Mouse (Mus musculus): ENCODE measurements around the gene Ap1s3.
"Not testable (repeated sequence)": the region's sequence is repeated elsewhere in the genome, so short reads cannot be mapped to it uniquely, and the experiment has no call there.

The Ap1s3 gene

DNA sequence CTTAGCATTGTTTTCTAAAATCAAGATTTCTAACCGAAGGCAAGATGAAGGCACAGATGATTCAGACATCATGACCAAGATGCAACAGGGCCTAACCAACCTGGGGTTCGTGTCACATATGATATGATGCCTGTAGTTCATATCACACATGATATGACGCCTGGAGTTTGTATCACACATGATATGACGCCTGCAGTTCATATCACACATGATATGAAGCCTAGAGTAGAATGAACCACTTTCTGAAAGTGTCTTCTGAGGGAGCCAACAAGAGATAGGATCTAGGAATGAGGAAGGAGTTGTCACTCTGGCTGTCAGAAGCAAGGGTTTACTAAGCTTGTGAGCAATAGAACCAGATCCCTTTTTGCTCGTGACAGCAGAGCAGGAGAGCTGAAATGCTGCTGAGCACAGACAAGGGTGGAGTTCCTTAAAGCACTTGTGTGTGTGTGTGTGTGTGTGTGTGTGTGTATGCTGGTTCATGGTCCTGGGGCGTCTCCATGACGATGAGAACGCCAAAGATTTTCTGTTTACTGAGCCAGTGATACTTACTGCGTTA, 2.3 kb downstream of the Ap1s3 start:
- DNase-seq (ENCODE audit: low read depth, low spot score) = peak; percentile 17

DNA sequence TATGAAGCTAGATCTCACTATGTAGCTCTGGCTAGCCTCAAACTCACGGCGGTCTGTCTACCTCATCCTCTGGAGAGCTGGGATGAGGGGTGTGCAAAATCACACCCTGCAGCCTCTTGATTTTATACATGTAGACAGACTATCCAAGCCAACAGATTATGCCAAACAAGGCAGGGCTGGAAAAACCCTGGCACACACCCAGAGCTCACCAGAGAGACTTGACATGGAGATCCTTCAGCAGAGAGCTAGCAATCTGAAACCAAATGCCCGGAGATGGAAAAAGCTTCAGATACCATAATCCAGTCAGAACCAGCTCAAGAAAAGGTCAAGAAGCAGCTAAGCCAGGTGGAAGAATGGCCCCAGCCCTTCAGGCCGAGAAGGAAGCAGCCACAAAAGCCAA, 6.9 kb downstream of the Ap1s3 start:
- no peak for DNase-seq (ENCODE audit: low read depth, low spot score)

DNA sequence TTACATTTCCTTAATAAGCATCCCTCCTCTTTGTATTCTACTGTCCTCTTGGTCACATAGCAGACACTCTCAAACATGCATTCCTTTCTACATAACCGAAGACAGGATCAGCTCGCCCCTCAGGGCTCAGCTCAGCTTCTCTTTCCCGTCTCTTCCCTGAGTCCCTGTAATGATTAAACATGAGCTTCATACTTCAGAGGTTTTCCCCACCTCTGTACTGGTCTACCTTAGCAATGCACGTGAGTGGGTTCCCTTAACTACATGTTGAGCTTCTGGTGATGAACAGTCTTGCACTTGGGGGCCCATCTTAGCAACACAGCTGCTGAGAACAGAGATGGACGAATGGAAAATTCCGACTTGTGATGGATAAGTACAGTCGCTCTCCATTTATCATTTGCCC, 12.2 kb downstream of the Ap1s3 start:
- DNase-seq (ENCODE audit: low read depth, low spot score) = no peak

DNA sequence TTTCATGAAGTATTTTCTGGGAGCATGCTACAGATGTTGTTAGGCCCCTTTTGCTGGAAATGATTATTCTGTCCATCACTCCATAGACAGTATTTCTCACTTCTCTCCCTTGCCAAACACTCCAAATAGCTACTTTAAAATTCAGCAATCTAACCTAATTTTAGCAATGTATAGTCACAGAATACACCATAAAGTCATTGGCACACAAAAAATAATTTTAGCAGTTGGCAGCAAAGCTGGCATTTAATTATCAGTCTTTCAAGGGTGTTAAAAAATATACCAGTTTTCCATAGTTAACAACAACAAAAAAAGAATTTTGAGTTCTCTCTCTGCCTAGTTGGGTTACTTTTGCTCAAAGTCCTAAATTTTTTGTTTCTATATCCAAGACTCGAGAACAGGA, 14.4 kb downstream of the Ap1s3 start:
- DNase-seq (ENCODE audit: low read depth, low spot score) = no peak

DNA sequence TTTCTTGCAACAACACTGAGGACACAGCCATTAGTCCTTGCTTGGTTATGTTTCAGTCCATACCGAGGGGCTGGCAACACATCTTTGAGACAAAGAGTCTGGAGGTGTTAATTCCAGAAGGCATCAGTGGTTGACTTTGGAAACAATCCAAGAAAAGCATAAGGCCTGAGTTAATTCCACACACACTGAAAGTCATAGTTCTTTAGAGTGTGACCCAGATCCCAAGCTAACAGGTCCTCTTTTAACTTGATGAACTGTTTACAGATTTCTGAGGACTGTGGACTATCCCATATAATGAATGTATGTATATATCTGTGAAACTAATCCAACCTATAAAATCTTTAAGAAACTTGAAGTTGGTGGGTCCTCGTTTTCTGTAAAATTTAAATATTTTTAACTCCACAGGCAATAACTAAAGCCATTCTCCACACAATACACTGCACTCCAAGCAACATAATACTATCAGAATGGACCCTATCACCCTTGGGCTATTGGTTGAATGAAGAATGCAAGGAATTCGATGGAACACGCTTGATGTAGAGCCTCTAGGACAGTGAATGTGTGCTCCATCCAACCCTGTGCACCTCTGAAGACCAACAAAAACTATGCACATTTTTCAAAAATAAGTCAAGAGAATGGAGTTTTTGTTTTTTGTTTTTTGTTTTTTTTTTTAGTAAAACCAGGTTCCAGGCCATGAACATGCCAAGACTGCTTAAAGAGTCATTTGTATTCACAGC, 15.8 kb downstream of the Ap1s3 start:
- no peak for DNase-seq (ENCODE audit: low read depth, low spot score)

DNA sequence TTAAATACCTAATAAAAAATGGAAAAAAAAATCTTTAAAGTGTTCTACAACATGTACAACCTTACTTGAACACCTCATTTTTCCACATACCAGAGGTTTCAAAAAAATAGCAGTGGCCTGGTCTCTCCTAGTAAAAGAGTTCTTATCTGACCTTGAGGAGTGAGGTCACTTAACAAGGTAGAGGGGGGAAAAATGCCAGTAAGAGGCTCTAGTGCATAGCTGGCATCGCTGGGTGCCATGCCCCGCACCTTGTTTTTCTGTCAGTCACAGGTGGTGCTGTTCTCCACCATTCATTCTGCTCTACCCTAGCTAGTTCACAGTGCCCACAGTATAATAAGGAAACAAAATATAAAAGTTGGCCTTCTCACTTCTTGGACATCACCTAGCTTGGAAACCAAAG, 16.8 kb downstream of the Ap1s3 start:
- DNase-seq (ENCODE audit: low read depth, low spot score) = no peak

DNA sequence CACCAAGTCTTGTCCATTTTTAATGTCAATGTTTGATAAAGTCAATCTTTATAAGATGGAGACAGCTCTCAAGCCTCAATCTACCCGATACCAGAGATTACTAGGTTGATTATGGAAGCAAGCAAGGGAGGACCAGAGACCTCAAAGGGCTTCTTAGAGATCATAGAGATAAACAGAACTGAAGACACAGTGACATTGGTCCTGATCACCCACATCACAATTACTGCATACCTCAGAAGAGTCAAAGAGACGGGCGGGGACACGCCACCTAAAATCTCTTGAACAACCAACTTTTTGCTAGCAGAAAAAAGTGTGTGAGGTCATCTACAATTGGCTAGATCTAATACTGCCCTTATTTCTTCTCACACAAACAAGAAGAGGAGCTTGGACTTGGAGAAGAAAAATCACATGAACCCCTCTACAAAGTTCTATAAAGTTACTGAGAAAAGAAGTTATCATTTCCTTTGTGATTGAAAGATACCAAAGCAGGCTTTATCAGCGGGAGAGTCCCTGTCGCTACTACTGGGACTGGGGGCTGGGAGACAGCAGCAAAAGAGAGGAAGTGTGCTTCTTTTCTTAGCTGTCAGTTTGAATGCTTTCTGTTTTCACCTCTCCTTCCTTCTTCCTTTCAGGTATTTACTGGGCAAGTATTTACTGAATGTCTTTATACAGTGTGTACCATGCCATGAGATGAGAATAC, 28.2 kb downstream of the Ap1s3 start:
- DNase-seq (ENCODE audit: low read depth, low spot score) = peak; percentile 59

DNA sequence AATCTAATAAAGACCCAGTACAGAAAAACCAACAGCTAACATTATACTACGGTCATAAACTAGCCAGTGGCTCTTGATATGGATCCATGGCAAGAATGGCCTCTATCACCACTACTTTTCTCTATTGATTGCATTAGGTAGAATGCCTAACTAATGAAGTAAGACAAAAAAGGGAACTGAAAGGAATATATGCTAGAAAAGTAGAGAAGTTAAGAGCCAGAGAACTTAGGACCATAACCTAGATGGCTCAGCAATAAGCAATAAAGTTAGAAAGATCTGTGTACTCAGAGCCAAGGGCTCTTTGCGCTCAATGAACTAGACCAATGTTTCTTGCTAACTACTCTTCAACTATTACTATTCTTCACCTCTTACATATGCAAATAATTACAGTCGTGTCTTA, 29.1 kb downstream of the Ap1s3 start:
- DNase-seq (ENCODE audit: low read depth, low spot score) = peak; percentile 43

DNA sequence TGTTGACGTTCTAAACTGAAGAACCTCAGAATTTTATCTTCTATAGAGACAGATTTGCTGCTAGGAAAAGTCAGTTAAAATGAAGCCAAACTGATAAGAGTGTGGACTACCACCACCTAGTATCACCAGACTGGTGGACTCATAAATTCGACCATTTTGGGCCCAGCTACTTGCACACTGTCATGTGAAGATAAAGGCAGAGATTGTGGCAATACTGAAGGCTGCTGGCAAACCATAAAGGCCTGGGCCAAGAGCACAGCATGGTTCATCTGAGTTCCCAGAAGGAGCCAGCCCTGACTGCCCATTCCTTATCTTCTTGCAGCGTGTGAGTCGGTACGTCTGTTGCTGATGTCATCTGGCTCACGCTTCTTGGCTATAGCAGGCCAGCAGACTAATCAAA, 30.4 kb downstream of the Ap1s3 start:
- DNase-seq (ENCODE audit: low read depth, low spot score) = no peak

DNA sequence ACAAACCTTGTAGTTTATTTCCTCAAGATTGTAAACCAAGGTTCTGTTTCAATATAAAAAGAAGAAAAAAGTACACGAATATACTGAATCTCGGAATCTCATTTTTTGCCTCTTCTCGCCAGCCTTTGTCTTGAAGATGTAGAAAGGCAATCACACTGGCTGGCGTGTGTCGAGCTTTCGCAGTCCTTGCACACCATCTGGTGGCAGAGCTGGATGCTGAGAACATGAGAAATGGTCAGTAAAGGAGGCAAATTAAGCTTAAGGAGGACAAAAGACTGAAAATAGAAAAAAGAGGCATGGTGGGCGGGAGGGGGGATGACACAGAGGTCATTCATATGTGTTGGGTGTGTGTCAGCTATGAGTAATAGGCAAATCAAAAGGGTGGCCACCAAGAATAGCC, 31.6 kb downstream of the Ap1s3 start:
- DNase-seq (ENCODE audit: low read depth, low spot score) = peak; percentile 20

DNA sequence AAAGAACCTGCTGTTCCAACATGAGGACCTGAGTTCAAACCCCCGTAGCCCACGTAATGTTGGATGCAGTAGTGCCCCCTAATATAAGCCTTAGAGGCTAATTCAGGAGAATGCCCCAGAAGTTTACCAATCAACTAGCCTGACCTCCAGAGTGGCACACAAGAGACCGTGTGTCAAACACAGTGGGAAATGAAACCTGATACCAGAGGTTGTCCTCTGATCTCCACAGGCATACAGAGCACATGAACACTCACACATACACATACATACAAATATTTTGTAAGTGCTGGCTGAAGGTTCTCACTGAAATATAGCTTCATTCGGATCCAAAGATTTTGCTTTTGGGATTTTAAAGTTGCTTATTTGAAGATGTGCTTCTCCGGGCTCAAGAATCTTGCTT, 32.1 kb downstream of the Ap1s3 start:
- DNase-seq (ENCODE audit: low read depth, low spot score) = no peak

DNA sequence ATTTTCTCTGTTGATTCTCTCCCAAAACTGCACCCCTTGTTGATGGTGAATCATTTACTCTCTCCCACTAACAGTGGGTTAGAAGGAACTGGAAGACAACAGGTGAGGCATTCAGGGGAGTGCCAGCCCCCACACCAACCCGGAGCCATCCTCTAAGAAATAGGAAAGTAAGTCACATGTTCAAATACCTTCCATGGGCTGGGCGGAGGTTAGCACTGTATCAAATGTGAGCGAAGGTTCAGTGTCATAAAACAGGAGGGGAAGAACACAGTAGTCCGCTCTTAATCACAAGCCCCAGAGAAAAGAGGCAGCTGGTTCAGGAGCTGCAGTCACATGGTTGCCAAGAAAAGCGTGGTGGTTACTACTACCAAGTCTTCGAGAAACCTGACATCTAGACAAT, 32.7 kb downstream of the Ap1s3 start:
- no peak for DNase-seq (ENCODE audit: low read depth, low spot score)

DNA sequence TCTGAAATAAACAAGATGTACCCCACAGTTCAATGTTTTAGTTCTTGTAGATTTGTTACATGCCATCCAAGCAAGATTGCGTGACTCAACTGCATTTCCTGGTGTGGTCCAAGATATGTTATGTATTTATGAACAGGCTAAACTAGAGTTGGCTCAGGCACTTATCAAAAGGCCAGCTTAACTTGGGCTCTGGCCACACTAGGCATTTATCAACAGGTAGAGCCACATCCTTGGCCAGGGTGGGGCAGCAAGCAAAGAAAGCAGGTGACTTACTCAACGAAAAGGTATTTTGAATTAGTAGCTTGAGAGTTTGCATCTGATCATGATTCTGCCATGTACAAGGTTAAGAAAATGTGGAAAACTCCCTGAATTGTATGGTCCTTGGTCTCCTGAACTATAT, 34.0 kb downstream of the Ap1s3 start:
- DNase-seq (ENCODE audit: low read depth, low spot score) = no peak

DNA sequence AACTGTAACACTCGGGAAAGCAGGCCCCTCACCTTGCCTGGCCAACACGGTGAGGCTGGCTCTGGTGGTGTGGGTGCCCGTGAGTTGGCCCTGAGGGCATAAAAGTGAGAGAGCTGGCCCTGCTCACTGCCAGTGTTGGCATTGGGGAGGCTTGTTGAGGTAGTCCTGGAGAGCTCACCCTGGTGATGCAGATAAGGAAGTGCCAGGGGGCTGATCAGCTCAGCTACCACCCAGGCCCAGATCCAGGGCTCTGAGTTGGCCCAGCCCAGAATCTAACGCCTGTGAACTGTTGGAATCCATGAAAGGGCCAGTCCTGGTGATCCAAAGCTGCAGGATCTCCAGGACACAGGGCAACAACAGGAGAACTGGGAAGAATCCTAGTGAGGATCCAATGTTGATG, 40.3 kb downstream of the Ap1s3 start:
- DNase-seq (ENCODE audit: low read depth, low spot score) = no peak

DNA sequence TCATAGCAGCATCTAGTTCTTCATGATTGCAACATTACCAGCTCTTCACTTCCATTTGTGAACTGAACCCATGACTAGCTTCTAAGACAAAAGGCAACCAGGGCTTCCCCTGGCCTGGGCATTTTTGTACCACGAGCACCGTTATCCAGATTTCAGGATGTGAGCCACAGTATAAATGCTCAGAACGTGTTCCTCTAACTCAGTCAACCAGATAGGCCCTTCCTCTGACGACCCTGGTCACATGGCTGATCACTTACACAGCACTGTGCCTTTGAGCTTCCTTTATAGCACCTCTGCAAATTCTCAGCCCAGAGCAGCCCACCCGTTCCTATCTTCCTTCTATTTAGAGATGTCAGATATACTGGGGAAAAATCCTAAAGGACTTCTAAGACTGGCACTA, 42.0 kb downstream of the Ap1s3 start:
- peak; percentile 36 for DNase-seq (ENCODE audit: low read depth, low spot score)

DNA sequence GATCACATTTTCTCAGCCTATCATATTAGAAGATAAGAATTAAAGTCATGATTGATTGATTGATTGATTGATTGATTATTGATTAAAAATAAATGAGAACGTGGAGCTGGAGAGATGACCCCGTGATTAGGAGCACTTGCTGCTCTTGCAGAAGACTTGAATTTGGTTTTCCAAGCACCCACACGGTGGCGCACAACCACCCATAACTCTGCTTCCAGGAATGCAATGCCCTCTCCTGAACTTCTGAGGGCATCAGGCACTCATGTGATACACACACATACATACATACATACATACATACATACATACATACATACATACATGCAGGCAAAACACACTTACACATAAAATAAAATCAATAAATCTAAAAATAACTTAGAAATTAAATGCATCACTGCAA, 45.6 kb downstream of the Ap1s3 start:
- DNase-seq (ENCODE audit: low read depth, low spot score) = no peak

DNA sequence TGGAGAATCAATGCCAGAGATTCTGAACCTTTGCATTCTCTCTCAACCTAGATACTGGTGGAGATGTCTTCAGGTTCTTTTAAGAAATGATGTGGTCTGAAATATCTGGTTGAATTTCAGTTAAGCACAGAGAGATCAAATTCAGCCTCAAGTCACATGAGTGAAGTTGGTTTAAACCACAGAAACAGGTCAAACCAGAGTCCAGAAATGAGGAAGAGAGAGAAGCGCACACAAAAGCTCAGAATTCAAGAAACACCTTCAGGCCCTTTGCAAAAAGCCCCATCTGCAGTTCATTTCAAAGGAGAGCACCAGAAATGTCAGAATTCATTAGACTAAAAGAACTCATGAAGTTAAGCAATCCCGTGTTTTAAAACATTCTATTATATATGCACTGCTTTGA, 52.3 kb downstream of the Ap1s3 start:
- DNase-seq (ENCODE audit: low read depth, low spot score) = peak; percentile 18

DNA sequence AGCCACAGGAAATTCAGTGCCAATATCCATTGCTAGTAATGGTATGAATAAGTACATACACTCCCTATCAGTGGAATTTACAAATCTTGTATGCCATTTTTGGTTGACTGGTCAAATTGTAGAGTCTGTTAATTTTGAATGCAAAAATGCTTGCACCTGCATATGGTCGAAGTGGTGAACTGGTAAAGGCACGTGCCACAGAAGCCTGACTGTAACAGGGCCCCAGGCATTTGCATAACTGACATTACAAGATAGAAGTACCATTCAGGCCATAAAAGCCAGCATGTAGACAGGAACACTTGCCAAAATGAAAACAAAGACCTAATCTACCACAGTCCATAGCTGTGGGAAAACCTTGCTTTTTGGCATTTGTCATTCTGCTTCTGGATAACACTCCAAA, 55.3 kb downstream of the Ap1s3 start:
- peak; percentile 62 for DNase-seq (ENCODE audit: low read depth, low spot score)

DNA sequence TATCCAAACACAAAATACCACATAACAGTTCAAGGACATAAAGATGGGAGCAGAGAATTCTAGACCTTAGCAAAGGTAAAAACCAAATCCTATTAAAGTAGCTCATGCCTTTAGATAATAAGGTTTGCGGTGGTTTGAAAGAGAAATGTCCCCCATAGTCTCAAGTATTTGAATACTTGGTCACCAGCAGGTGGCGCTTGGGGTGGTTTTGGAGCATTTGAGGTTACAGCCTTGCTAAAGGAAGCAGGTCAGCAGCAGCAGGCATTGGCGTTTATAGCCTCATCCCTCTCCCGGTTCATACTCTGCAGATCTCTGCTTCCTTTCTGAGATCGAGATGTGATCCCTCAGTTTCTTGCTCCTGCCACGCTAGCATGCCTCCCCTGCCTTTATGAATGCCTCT, 57.3 kb downstream of the Ap1s3 start:
- DNase-seq (ENCODE audit: low read depth, low spot score) = peak; percentile 47

DNA sequence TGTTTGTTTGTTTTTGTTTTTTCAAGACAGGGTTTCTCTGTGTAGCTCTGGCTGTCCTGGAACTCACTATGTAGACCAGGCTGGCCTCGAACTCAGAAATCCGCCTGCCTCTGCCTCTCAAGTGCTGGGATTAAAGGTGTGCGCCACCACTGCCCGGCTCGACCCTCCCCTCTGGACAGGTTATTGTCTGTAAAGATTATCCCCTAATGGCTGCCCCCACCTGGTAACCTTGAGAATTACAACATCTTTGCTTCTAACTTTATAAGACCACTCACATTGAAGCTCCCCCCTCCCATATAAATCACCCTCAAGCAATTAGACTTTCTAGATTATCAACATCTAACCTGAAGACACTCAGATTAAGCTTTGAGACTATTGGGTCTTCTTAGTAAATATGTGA, 60.5 kb downstream of the Ap1s3 start:
- peak; percentile 23 for DNase-seq (ENCODE audit: low read depth, low spot score)

DNA sequence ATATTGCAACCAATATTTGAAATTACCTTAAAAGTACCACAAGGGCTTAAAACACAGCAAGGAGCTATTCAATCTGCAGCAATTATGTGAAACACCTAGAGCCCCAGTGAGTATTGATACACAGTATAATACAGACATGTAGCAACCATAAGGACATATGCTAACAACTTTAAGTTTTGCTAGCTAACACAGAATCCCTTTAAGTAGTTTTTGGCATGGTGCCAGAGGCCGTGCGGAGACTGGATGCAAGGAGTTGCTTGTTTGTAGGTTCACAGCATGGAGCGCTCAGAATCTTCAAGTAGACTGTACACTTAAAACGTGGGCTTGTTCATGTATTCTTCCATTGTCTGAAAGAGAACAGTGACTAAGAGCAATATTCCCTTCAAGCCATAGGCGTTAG, 62.9 kb downstream of the Ap1s3 start:
- not testable (repeated sequence) for DNase-seq (ENCODE audit: low read depth, low spot score)

DNA sequence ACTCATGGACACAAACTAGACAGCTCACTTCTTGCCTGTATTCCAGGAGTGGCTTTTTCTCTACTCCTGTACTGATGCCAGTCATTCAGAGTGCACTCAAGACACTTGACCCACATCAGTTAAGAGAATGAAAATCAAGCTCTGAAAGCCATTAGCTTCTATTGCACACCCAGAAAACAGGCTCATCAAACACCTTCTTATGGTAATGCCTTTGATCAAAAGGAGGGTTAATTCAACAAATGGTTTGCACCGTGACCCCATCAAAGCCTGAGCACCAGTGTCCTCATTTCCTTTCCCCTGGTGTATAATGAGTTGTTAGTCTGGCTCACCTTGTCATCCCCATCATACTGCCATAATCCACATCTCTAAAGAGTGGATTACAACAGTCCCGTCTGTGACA, 69.3 kb downstream of the Ap1s3 start:
- no peak for DNase-seq (ENCODE audit: low read depth, low spot score)
